Mouse (Mus musculus) erythroblast, embryonic 14.5 days (primary cell): ENCODE measurements at regions not wholly inside any gene's neighbourhood (a gene's known extent, or its start where the extent isn't known, plus 50 kb on each side); places are given as distances from the start of the nearest gene placed in this dataset.
"Not testable (repeated sequence)": the region's sequence is repeated elsewhere in the genome, so short reads cannot be mapped to it uniquely, and the experiment has no call there.

Source experiments
- H3K27me3 ChIP-seq: 2 replicates; pipeline ENCODE4 v1.6.1; 2012; ENCODE audit warnings: inconsistent platforms; ENCODE audit not compliant: control insufficient read depth
- H3K36me3 ChIP-seq: 2 replicates; pipeline ENCODE4 v1.6.1; 2012; ENCODE audit warnings: mild to moderate bottlenecking, inconsistent platforms; ENCODE audit not compliant: control insufficient read depth
- H3K4me1 ChIP-seq: 2 replicates; pipeline ENCODE4 v1.6.1; 2012; ENCODE audit warnings: inconsistent platforms; ENCODE audit not compliant: control insufficient read depth
- H3K4me3 ChIP-seq: replicated peaks from 2 replicates; pipeline ENCODE3; 2012; ENCODE audit warnings: moderate library complexity, mild to moderate bottlenecking, inconsistent platforms
- H3K9me3 ChIP-seq: 2 replicates; pipeline ENCODE4 v1.6.1; 2012; ENCODE audit warnings: low read length, inconsistent platforms, mixed read lengths; ENCODE audit not compliant: control insufficient read depth
- GATA1 ChIP-seq: IDR thresholded peaks from 2 replicates; pipeline ENCODE4 v1.6.1; 2012; ENCODE audit warnings: low read length, inconsistent platforms, mixed read lengths
- TAL1 ChIP-seq: IDR thresholded peaks from 3 replicates; pipeline ENCODE4 v1.6.1; 2012; ENCODE audit warnings: low read length, inconsistent platforms, mixed read lengths

- no peak for TF ChIP-seq TAL1
- no peak for TF ChIP-seq GATA1
- Histone ChIP-seq H3K27me3 (no peaks in the 10 kb centered on the region), H3K4me3 (no peak overlapping the region), H3K4me1 (no peaks in the 10 kb centered on the region), H3K9me3 (peaks cover 12% of the 10 kb centered on the region), H3K36me3 (no peaks in the 10 kb centered on the region)
Observed at GRCm38 (mm10) chr7:60293556-60293955, 153.5 kb upstream of the Snrpn start.

GRCm38 (mm10) chr7:60244187-60244866, 104.3 kb upstream of the Snrpn start:
- peak overlapping the region; percentile 63 for H3K4me3 ChIP-seq
- not testable (repeated sequence) for H3K27me3 ChIP-seq, H3K9me3 ChIP-seq, H3K36me3 ChIP-seq, H3K4me1 ChIP-seq

GRCm38 (mm10) chr7:60243746-60244145, 103.7 kb upstream of the Snrpn start:
- H3K9me3 ChIP-seq, H3K4me1 ChIP-seq, H3K27me3 ChIP-seq, H3K36me3 ChIP-seq: not testable (repeated sequence)
- peak overlapping the region; percentile 63 for H3K4me3 ChIP-seq

- not testable (repeated sequence) for H3K9me3 ChIP-seq, H3K4me3 ChIP-seq, H3K36me3 ChIP-seq, H3K4me1 ChIP-seq, H3K27me3 ChIP-seq
Observed at GRCm38 (mm10) chr7:60238595-60239195, 98.7 kb upstream of the Snrpn start.

- H3K4me3 ChIP-seq, H3K9me3 ChIP-seq, H3K36me3 ChIP-seq, H3K4me1 ChIP-seq, H3K27me3 ChIP-seq: not testable (repeated sequence)
Observed at GRCm38 (mm10) chr7:60216358-60217273, 76.6 kb upstream of the Snrpn start.
